Mouse (Mus musculus) ES-Bruce4 (cell line): ENCODE results near the gene Spire2.
A peak's percentile ranks its signal among the peaks of the same experiment; 100 is the strongest.

ENCODE experiments used
- CTCF ChIP-seq: IDR thresholded peaks from one replicate; pipeline ENCODE4 v1.8.1; 2011; ENCODE audit warnings: low read depth, low read length
- POLR2A ChIP-seq: IDR thresholded peaks from one replicate; pipeline ENCODE4 v1.8.1; 2011; ENCODE audit warnings: low read length; ENCODE audit not compliant: insufficient read depth

GRCm38 (mm10) chr8:123290166-123290565, 42.3 kb upstream of the Spire2 start:
- TF ChIP-seq CTCF (peak; percentile 78), POLR2A (no peak)
